Mouse (Mus musculus) cerebellum, adult 2 months (tissue): ENCODE measurements around the gene Cntnap2.

Source experiments
- CTCF ChIP-seq: fragments of 200-500 bp; IDR thresholded peaks from 2 replicates; pipeline ENCODE4 v1.5.1; 2011; ENCODE audit warnings: low read depth, mild to moderate bottlenecking, control low read depth, low read length, moderate library complexity, borderline replicate concordance; ENCODE audit not compliant: insufficient read depth
- POLR2A ChIP-seq: fragments of 200-500 bp; IDR thresholded peaks from 2 replicates; pipeline ENCODE4 v1.6.1; 2011; ENCODE audit warnings: low read length, control low read depth, borderline replicate concordance; ENCODE audit not compliant: insufficient read depth

- TF ChIP-seq POLR2A (no peak), CTCF (no peak)
Observed at GRCm38 (mm10) chr6:45841626-45842341, 782.6 kb downstream of the Cntnap2 start.
